Mouse (Mus musculus): ENCODE measurements around the gene Setdb1.

The Setdb1 gene

DNA sequence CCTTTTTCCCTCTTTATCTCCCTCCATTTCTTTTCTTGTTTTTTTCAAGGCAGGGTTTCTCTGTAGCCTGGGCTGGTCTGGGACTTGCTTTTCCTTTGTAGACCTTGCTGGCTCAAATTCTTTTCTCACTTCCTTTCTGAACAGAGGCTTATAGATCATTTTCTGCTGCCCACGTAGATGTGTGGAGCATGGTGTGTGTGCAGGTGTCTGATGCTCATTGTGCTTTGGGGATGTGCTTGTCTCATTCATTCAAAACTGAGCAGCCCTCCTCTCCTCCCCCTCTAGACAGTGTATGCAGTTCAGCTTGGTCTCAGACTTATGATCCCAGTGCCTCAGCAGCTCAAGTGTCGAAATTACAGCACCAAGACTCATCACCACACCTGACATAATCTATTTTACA is 37.9 kb downstream of the Setdb1 start:
- DNase-seq (ENCODE audit: low spot score) = no peak

DNA sequence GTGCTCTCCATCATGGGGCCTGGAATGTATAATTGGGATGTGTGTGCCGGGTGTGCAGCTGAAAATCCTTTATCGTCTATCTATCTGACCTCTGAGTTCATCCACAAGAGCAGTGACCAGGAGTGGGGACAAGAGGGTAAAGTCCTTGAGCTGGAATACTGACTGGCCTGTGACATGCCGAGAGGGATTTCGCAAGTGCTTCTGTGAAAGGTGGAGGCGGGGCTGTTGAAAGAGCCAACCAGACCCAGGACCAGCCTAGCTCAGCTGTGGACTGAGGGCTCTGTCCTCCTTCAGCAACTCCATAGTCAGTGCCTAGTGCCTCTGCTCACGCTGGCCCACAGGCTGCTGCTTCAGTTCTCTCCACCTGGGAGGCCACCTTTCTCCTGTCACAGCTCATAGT is 38.5 kb downstream of the Setdb1 start:
- peak; percentile 44 for DNase-seq (ENCODE audit: low spot score)

DNA sequence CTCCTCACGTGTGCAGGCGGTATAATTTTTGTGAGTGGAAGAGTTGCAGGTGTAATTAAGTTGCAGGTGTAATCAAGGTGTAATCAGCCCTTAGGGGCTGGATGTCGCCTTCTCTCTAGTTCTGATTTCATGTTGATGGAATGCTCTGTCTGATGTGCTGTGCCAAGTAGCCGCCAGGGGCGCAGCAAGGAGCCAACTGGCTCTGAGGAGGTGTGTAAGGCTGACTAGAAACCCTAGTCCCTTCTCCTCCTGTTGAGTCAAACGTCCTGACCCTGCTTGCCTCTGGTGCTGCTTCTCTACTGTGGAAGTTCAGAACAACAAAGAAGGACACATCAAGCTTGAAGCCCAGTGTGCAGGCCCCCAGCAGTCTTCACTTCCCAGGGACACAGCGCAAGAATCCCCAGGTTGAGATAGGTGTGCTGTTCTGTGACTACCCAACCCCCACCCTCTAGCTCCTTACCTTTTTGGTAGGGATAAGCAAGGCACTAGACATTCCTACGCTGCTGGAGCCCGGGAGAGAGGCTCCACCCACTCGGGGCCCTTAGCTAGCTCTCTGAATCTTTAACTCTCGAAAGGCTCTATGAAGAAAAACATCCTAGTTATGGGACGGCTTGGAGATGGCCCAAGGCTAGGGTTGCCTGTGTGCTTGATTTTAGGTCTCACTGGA is 39.5 kb downstream of the Setdb1 start:
- DNase-seq (ENCODE audit: low spot score) = no peak

DNA sequence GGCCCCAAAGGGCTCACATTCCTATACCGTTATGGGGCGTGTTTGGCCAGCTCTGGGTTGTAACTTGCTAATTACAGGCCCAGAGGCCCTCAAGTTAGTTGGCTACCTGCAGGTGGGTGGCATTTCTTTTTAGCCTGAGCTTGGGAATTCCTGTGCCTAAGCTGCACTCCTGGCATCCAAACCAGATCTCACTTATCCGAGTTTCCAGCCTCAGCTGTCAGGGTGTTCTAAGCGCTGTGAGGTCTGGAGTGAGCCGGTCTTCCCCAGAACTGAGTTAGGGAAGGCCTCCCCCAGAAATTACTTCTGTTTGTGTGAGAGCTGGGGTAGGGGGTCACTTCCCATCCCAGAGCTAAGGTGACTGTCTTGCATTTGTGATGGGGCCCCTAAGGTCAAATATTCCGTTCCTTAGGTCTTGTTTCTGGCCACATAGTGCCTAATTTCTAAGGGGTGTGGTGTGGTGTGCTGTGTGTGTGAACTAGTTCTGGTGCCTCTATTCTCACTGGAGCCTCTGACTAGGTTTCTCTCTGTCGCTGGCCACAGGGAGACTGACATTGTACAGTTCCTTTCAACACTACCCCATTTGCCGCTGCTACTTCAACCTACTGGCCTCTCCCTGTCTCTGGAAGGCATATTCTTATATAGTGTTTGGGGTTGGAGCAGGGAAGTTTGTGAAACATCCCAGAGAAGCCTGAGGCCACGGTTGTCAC is 41.0 kb downstream of the Setdb1 start:
- DNase-seq (ENCODE audit: low spot score) = no peak

DNA sequence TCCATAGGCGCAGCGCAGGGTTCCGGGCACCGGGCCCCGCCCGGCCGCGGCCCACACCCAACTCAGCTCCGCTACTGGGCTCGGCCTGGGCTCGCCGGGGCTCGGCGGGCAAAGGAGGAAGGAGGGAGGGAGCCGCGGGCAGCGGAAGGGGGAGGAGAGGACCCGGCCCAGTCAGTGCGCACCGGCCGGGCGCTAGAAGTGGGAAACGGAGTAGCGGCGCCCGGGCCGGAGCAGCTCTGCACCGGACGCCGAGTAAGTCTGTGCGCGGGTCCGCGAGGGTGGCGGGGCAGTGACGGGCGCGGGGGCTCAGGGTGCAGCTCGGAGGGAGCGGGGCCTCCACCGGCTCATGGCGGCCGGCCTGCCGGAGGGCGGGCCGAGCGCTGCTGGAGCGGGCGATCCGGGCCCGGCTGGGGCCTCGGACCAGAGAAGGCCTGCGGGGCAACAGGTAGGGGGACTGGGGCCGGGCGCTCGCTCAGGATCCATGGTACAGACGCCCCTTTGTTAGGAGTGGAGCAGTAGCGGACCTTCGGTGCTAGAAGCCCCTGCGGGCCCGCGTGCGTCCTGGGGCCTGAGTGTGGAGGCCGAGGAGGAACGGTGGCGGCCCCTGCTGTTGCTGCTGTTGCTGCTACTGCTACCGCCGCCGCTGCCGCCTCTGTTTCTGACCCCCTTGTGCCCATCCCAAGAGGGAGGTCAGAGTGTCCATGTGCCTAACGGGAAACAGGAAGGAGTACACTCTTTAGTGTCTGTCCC is 41.7 kb downstream of the Setdb1 start:
- peak; percentile 88 for DNase-seq (ENCODE audit: low spot score)

DNA sequence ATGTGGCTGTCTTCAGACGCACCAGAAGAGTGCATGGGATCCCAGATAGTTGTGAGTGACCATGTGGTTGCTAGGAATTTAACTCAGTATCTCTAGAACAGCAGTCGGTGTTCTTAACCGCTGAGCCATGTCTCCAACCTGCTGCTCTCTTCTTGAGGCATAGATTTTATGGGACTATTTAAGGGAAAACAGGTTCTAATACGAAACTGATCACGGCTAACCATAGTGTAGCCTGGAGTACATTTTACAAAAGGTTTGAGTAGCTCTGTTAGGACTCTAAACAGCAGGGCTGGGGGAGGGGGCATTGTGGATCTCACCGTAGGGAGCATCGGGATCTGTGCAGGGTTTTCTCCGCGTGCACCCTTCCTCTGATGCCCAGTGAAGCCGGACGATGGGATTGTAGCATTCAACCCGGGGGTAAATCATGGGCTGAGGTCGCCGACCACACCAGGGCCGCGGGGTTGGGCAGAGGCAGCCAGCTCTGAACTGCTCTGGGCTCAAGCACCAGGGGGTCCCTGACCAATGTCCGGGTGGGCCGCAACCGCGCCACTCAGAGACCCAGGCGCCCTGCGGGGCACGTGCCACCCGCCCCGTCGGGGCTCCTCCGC is 42.4 kb downstream of the Setdb1 start, which contains the start of gene Cers2:
Cers2 (plus strand) TSS at position 306 of the 608 bp plus-strand sequence.
- no peak for DNase-seq (ENCODE audit: low spot score)

DNA sequence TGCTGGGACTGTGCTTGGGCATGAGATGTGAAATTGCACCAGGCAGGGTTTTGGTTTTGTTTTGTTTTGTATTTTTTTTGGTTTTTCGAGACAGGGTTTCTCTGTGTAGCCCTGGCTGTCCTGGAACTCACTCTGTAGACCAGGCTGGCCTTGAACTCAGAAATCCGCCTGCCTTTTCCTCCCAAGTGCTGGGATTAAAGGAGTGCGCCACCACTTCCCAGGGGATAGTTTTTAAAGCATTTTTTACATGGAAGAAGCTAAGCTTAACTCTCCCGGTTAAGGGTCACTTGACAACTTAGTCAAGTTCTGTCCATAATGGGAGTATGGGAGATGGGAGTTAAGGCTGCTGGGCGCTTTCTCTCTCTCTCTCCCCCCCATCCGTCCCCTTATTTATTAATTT is 42.9 kb downstream of the Setdb1 start:
- no peak for DNase-seq (ENCODE audit: low spot score)

DNA sequence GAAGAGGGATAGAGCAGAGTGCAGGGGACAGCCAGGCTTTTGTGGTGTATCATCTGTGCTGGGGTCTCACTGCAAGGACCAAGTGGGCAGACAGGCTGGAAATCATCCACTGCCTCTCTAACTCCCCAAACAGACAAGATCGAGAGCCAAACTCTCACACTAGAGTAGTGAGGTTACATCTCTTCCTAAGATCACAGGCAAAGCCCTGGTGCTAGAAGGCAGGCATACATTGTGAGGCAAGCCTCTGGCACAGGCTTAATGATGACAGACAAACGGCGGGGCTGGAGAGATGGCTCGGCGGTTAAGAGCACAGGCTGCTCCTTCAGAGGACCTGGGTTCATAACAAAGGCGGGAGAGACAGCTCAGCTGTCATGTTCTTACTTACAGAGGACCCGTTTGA is 43.5 kb downstream of the Setdb1 start:
- no peak for DNase-seq (ENCODE audit: low spot score)

DNA sequence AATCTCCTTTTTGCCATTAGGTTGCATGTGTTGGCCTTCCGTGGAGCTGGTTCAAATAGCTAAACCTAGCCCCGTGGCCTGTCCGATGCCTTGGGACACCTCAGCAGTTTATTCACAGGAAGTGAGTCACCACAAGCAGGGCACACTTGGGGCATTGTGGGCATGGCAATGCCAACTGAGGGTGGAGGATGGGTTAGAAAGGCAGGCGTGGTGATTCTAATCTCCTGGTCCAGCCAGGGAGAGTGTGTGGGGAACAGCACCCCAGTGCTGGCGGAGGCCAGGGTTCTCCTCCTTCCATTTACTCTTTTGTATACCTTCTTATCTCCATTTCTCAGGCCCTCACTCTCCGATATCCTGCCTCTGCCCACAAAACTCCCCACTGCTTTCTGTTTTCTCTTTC is 44.4 kb downstream of the Setdb1 start:
- no peak for DNase-seq (ENCODE audit: low spot score)

DNA sequence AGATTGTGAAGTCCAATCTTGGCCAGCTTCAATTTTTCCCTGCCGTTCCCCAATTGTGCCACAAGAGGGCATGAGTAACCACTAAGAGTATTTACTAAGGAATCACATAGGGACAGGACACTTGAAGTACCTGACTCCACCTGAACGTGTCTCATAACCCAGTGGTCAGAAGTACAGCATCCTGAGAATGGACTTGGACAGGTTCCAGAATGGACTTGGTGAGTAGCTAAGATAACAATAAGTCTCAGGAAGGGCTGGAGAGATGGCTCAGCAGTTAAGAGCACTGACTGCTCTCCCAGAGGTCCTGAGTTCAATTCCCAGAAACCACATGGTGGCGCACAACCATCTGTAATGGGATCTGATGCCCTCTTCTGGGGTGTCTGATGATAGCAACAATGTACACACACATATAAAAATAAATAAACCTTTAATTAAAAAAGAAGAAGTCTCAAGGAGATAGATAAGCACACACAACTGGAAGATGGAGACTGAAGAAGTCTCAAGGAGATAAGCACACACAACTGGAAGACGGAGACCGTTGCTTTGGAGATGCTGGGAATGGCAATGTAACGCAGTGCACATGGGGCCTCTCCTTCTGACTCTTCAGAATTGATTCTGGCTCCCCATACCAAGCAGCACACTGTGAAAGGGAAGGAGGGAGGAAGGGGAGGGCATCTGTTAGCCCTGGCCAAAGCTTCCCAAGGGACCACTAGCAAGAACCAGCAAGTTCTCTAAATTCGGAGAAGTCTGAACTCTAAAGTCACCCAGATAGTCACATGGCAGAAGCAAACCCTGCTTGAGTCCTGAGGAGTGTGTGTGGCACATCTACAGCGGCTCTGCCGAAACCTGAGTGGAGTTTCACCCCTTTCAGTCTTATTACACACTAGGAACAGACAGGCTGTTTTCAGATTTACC is 45.8 kb downstream of the Setdb1 start:
- DNase-seq (ENCODE audit: low spot score) = no peak

DNA sequence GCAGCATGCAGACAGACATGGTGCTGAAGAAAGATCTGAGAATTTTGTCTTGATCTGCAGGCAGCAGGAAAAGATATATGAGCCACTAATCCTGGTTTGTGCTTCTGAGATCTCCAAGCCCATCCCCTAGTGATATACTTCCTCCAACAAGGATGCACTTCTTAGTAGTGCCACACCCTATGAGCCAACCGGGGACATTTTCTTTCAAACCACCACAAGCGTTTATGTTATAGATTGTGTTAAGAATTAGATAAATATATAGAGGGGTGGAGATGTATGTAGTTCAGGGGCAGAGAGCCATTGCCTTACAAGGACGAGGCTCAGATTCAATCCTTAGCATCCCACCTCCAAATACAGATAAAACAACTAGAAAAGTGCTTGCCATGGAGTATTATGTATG is 46.5 kb downstream of the Setdb1 start:
- no peak for DNase-seq (ENCODE audit: low spot score)

DNA sequence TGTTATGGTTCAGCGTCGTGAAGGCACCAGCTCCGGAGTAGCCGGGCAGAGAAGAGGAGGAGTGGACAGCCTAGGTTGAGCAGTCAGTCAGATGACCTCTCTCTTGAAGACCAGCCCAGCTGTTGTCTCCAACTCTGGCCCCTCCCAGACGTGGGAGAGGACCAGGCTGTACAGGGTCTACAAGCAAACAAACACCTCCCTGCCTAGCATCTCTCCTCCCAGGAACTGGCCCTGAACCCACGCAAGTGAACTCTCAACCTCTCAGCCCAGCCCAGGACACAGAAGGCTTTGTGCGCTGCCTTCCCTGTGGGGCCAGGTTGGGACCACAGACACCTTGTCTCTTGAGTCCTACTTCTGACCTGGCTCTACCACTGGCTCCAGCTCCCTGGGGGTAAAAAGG is 49.9 kb downstream of the Setdb1 start, which contains the start of gene Anxa9:
Anxa9 (minus strand) TSS at position 77 of the 400 bp plus-strand sequence.
- DNase-seq (ENCODE audit: low spot score) = peak; percentile 45

DNA sequence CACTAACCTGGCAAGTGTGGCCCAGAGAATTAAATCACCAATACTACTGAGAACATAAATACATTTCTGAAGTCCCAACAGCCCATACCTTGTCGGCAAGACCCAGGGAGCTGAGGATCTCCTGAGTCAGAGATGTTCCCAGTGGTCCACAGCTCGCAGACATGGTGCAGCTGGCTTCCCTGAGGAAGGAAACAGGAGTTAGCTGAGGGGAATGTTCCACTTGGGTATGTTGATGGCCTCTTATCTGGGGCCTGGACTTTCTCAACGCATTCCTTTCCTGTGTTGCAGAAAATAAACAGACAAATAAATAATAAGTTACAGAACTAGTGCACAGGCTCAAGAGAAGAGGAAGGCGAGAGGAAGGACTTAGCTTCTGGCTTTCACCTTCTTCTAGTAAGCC is 50.8 kb downstream of the Setdb1 start:
- no peak for DNase-seq (ENCODE audit: low spot score)

DNA sequence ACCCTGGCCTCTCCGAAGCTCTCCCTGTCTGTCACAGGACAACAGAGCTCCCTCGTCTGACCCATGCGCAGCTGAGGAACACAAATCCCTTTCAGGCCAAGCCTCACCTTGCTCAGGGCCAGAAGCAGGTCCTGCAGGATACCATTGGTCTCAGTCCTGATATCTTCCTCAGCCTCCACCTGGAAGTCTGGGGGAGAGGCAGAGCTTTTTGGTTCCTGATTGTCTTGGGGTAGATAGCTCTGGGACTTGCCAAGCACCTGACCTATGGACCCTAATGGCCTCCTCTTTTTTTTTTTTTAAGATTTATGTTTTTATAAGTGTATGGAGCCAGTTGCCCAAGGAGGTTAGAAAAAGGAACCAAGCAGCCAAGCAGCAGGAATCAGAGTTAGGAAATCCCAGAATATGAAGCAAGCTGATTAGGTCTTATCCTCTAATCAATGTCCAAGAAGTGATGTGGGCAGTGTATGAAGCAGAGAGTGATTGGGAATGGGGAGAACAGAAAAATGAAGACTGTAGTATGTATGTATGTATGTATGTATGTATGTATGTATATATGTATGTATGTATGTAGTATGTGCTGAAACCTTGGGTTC is 55.7 kb downstream of the Setdb1 start:
- DNase-seq (ENCODE audit: low spot score) = no peak

DNA sequence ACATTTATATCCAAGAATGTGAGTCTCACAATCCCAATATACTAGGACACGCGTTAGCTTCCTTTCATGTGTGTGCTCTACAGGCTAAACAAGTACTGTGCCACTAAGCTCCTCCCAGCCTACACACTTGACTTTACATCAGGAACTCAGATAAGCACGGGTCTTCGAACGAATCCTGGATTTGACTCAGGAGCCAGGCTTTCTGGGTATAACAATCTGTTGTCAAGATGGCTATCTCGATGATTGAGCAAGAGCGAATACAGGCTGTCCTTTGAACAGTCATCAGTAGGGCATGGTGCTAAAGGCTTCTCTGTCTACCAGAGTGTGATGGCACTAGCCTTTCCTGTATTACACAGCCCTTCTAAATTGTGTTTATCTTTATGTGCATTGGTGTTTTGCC is 59.0 kb downstream of the Setdb1 start:
- no peak for DNase-seq (ENCODE audit: low spot score)

DNA sequence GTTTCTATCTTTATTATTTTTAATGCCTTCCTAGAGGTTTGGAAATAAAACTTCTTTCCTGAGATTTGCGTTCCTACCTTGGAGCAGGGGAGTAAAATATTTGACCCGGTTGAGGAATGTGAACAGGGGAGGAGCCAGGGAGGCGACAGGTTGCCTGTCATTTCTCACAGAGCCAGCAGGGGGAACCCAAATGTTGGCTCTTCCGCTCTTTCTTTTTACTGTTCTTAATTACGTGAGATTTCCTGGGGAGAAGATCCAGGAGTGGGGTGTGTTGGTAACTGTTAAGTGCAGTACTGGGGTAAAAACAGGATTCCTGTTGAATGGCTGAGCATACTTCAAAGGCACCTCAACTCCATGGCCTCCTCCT is 60.9 kb downstream of the Setdb1 start:
- DNase-seq (ENCODE audit: low spot score) = no peak

DNA sequence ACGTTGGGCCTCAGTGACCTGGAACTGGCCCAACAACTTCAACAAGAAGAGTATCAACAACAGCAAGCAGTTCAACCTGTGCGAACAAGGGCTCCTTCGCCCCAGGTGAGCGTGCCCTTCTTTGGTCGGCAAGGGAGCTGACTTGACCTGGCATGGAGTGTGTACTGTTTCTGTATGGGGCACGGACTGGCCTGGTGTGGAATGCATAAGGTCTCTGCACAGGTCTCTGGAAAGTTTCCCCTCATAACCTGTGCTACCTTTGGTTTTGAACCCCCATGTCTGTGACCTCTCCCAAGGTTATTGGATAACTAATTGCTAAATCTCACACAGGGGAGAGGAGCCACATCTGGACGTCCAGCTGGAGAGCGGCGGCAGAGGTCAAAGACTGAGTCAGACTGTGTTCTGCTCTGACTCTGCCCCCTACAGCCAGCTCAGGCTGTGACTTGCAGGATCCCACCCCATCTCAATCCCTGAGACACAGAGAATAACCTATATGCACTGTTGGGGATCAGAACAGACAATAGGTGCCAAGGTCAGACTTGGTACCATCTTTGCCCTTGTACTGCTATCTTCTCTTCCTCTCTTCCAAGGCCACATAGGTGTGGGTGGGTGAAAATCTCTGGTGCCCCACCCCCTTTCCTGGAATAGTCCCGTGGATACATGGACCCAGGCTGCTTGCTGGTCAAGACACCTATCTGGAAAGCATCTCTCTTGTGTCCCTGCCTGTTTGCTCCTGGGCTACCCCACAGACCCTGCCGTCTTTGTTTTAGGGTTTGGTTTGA is 61.5 kb downstream of the Setdb1 start:
- peak; percentile 32 for DNase-seq (ENCODE audit: low spot score)

DNA sequence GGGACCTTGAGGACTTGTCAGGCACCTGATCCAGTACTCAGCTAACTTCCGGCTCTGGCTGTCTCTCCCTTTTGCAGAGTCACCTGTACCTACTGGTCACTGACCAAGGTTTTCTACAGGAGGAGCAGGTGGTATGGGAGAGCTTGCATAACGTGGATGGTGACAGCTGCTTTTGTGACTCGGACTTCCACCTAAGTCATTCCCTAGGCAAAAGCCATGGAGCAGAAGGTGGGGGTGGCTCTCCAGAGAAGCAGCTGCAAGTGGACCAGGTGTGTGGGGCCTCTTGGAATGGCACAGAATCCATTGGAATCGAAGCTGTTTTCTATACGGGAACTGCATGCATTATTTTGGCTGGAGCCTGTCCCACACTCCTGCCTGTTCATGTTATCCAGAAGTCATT is 62.3 kb downstream of the Setdb1 start:
- DNase-seq (ENCODE audit: low spot score) = no peak

DNA sequence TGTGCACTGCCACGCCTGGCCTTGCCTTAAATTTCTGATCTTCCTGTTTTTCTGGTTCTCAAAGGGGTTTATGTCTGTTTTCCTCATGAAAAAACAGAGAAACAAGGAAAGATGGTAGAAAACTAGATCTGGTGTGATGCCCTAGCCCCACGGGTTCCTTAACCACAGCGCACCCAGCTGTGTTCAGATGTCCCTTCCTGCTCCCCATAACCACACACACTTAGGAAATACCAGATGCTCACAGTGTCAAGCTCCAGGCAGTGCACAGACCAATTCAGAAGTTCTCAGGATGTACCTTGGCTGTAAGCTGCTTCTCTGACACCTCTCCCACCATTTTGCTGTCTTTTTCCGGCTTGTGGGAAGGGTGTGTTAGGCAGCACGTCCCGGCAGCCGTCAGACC is 62.7 kb downstream of the Setdb1 start:
- DNase-seq (ENCODE audit: low spot score) = no peak

DNA sequence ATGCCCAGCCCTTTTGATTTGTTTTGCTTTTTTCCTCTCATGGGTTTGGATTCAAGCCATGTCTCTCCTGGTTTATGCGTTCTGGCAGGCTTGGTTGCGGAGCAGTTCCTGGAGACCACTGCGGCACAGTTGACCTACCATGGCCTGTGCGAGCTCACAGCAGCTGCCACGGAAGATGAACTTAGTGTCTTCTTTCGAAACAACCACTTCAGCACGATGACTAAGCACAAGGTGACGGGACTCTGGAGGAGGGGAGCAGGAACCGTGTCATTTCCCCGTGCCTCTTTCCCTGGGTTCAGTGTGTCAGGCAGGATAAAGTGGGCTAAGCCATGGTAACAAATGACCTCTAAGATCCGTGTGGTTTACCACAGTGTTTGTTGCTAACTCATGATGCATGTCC is 63.5 kb downstream of the Setdb1 start:
- no peak for DNase-seq (ENCODE audit: low spot score)
